Mouse (Mus musculus) G1E-ER4 (cell line): Measurements from ENCODE around the gene Dgkz. TPM values are rescaled to one million over a fixed set of nuclear protein-coding genes. Genes with fewer than 3 reads are reported as not detected.

Experiments used
- GATA1 ChIP-seq: IDR thresholded peaks from one replicate; pipeline ENCODE4 v1.8.0; 2012; ENCODE audit warnings: low read length, inconsistent platforms
- polyA plus RNA-seq: library from polyadenylated mRNA; stranded (reverse); fragments of >175 nt; gene quantifications from 2 replicates; pipeline ENCODE4 v1.2.3, GENCODE M21; 2012

Gene Dgkz
- polyA plus RNA-seq, result 462 and 526 TPM in 2 replicates

- TF ChIP-seq GATA1, result no peak
Observed at GRCm38 (mm10) chr2:91975581-91976541, at the start of gene Dgkz. Gene Dgkz (minus strand): TSS chr2:91975864.

- TF ChIP-seq GATA1, result no peak
Observed at GRCm38 (mm10) chr2:92025202-92025601, 49.5 kb upstream of the Dgkz start.

- no peak for TF ChIP-seq GATA1
Observed at GRCm38 (mm10) chr2:92024274-92024672, 48.6 kb upstream of the Dgkz start, which contains the start of gene Creb3l1. Gene Creb3l1 (minus strand): TSS chr2:92024502.

- TF ChIP-seq GATA1, result no peak
Observed at GRCm38 (mm10) chr2:92023362-92024273, 48.0 kb upstream of the Dgkz start.

- no peak for TF ChIP-seq GATA1
Observed at GRCm38 (mm10) chr2:92020676-92021265, 45.1 kb upstream of the Dgkz start.

- no peak for TF ChIP-seq GATA1
Observed at GRCm38 (mm10) chr2:92017440-92017839, 41.8 kb upstream of the Dgkz start.

- no peak for TF ChIP-seq GATA1
Observed at GRCm38 (mm10) chr2:92016981-92017380, 41.3 kb upstream of the Dgkz start.

GRCm38 (mm10) chr2:92014891-92015290 is 39.2 kb upstream of the Dgkz start:
- no peak for TF ChIP-seq GATA1

GRCm38 (mm10) chr2:92014248-92014647 is 38.6 kb upstream of the Dgkz start:
- no peak for TF ChIP-seq GATA1

GRCm38 (mm10) chr2:92012768-92013445 is 37.2 kb upstream of the Dgkz start:
- TF ChIP-seq GATA1, result no peak

- no peak for TF ChIP-seq GATA1
Observed at GRCm38 (mm10) chr2:92011424-92012353, 36.0 kb upstream of the Dgkz start.

GRCm38 (mm10) chr2:92008623-92009404 is 33.1 kb upstream of the Dgkz start:
- no peak for TF ChIP-seq GATA1
